Mouse (Mus musculus): ENCODE measurements around the gene Npcd.
A peak's percentile ranks its signal among the peaks of the same experiment; 100 is the strongest.

Gene Npcd

GRCm38 (mm10) chr15:79834130-79834880 is at the start of gene Npcd, which contains the start of gene Cbx6:
Npcd (minus strand) TSS chr15:79834237.
Cbx6 (minus strand) TSS chr15:79834688.
- peak; percentile 99 for DNase-seq (ENCODE audit: low spot score)

- peak; percentile 96 for DNase-seq (ENCODE audit: low spot score)
These were observed 49.4 kb upstream of the Npcd start for GRCm38 (mm10) chr15:79883352-79883822.

DNA sequence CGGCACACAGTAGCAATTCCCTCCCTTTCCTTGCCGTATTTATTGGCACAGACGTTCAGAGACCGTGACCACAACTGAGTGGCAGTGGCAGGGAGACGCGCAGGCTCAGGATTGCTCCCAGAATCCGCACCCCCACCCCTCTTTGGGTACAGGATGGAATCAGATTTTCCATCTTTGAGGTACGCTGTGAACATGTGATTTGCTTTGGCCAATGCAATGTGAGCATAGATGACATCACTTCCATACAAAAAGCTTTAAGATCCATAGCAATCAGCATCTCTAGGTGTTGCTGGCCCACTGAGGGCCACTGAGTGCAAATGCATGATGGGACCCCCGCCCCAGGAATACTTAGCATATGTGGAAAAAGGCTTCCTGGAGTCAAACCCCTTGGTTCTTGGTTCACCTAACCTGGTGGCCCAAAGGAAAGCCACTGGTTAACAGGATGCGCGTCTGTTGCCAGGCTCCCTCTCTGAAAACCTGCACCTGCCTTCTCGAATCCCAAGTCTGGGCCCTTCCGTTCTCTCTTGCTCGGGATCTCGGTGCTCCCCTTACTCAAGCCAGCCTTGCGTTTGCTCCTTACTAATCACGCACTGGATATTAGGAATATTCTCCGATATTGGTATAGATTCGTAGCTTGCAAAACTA is 48.7 kb upstream of the Npcd start:
- DNase-seq (ENCODE audit: low spot score), result peak; percentile 71

DNA sequence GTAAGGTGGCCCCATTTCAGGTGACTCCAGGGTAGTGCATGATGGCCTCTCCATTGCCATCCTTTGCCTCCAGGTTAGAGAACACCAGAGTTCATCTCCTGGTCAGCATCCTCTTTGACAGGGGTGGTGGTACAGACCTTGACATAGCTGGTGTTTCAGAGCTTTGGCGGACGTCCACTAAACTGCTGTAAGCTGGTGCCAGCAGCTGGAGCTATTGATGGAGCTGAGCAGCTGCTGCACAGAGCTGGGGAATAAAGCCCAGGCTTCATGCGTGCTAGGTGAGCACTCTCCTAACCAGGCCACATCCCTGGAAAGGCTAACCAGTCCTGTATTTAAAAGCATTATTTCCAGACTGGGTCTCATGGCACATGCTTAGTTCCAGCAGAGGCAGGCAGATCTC is 46.4 kb upstream of the Npcd start:
- no peak for DNase-seq (ENCODE audit: low spot score)

- peak; percentile 72 for DNase-seq (ENCODE audit: low spot score)
These were observed 45.3 kb upstream of the Npcd start for GRCm38 (mm10) chr15:79879319-79879718.

GRCm38 (mm10) chr15:79878725-79879136 is 44.7 kb upstream of the Npcd start:
- no peak for DNase-seq (ENCODE audit: low spot score)

DNA sequence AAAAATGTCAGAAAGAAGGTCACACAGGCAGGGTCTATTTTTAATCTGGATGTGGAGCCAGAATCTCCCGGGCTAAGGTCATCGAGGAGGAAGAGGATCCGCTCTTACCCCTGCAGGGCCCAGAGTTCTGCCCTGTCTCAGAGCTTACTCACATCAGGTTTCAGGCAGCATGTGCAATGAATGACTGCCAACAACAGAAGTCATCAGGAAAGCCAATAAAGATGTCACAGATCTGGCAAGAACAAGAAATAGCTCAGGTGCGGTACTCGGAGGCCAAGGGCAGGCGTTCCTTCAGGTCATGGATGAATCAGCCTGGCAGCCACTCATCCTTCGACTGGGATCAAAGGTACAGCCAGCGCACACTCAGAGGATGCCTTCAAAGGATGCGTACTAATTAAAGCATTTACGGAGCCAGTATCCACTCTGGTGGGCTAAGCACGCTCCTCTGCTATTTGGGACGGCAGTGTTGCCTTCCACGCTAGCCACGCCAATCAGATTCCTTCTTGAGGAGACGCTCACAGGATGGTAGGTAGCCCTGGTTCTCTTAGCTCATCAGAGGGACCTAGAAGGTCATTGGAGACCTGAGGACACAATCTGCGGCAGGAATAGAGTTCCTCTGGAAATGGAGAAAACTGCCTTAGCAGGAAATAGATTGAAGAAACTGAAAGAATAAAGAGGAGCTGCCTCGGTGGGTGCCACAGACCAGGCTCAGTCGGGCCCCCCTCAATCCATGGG is 41.4 kb upstream of the Npcd start:
- no peak for DNase-seq (ENCODE audit: low spot score)

DNA sequence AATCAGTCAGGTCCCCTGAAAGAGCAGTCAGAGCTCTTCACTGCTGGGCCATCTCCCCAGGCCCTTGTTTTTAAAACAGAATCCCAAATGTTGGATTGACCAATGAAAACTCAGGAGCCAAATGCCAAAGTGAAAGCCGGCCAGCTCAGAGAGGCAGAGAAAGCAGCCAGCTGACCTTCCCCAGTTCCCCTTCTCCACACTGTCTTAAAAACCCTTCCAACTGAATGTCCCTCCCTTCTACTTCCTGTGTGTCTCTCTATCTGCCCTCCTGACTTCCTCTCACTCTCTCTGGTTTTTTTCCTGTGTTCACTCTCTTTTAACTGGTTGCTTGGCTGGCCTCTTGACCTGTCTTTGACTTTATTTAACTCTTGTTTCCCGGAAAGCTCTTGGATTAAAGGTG is 40.0 kb upstream of the Npcd start:
- no peak for DNase-seq (ENCODE audit: low spot score)

DNA sequence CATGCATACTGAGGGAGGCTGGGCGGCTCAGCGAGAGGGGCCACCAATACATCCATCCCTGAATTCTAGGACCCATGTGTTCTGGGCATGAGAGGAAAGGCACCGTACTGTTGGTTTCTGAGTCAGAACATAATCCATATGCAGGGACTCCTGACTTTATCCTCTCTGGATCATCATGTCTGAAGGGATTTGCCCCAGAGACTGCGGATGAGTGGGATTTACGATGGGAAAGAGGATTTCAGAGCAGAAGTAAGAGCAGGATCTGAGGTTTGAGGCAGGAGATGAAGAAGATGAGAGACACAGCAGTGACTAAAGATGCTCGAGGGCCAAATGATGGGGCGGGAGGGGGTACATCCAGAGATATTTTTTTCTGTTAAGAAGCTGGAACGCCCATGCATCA is 39.5 kb upstream of the Npcd start:
- no peak for DNase-seq (ENCODE audit: low spot score)

DNA sequence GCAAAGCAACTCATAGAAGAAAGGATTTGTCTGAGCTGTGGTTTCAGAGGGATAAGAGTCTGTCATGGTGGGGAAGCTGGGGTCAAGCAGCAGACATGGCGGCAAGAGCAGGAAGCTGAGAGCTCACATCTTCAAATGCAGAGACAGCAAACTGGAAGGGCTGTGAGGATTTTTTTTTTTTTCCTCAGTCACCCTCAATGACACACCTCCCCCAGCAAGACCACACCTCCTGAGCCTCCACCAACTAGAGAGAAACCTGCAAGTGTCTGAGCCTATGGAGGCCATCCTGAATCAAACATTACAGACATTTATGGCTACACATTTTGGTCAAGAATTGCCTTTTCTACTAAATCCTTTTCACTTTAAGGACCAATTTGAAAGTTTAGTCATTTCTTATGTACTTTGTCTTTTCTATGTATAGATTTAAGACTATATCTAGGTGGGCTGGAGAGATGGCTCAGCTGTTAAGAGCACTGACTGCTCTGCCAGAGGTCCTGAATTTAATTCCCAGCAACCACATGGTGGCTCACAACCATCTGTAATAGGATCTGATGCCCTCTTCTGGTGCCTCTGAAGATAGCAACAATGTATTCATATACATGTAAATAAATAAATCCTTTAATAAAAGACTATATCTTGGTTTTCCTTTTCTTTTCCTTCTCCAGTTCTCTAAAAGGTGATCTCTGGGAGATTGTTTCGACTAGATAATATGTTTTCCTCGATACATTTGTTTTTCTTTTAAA is 33.4 kb upstream of the Npcd start:
- no peak for DNase-seq (ENCODE audit: low spot score)

DNA sequence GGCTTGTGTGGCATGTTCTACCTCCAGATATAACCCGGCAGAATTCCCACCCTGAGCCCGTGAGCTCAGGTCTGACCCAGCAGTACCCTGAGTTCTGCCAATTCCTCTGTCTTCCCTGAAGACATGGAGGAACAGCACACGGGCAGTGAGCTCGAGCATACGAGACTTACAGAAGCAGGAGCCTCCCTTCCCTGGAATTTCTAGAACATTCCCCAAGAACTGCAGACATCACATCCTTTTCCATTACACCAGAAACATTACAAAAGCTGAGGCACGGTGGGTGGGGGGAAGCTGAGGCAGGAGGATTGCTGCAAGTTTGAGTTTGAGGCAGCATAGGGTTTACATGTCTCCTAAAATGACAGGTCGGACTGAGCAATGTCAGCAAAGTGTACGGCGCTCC is 25.8 kb upstream of the Npcd start:
- DNase-seq (ENCODE audit: low spot score), result no peak

DNA sequence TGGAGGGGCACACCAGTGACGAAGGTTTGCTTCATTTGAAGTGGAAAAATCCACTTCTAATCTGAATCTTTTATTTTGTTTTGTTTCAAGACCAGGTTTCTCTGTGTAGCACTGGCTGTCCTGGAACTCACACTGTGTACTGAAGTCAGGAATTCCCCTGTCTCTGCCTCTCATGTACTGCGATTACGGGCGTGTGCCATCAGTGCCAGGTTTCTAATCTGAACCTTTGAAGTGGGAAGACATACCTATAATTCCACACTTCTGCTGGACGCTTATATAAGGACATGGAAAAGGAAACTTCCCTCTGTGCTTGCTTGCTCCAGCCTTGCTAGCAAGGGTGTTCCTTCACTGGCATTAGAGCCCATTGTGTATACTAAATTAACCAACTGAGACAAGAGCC is 24.9 kb upstream of the Npcd start:
- DNase-seq (ENCODE audit: low spot score), result no peak

- no peak for DNase-seq (ENCODE audit: low spot score)
These were observed 16.1 kb upstream of the Npcd start for GRCm38 (mm10) chr15:79850143-79850542.

- no peak for DNase-seq (ENCODE audit: low spot score)
These were observed 13.1 kb upstream of the Npcd start for GRCm38 (mm10) chr15:79847100-79847499.

DNA sequence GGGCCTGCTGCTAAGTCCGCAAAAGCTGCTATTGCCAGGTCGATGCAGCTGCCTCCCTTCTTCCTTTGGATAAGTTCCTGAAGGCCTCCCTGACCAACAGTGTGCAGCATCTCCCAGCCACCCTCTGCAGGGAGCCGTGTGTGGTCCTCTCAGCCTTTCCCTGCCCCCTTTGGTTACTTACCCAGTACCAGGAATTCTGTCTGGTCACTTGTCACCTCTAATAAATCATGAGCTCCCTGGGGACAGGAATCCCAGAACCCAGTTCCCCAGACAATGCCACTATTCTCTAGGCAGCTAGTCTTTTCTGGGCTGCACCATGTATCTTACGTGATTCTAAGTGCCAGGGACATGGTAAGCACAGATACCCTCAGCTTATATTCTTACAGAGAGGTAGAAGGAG is 11.9 kb upstream of the Npcd start:
- DNase-seq (ENCODE audit: low spot score), result no peak

DNA sequence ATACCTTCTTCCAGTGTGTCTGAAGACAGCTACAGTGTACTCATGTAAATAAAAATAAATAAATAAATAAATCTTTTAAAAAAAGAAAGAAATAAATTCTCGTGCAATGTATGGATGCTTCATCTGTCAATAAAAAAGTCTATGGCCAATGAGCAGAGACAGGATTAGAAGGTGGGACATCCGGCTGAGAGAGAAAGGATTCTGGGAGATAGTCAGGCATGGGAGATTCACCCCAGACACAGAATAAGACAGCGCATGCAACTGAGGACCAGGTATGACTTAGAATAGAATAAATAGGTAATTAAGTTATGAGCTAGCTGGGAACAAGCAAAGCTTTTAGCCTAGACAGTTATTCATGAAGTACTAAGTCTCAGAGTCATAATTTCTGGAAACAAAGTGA is 8.9 kb upstream of the Npcd start:
- DNase-seq (ENCODE audit: low spot score), result no peak

DNA sequence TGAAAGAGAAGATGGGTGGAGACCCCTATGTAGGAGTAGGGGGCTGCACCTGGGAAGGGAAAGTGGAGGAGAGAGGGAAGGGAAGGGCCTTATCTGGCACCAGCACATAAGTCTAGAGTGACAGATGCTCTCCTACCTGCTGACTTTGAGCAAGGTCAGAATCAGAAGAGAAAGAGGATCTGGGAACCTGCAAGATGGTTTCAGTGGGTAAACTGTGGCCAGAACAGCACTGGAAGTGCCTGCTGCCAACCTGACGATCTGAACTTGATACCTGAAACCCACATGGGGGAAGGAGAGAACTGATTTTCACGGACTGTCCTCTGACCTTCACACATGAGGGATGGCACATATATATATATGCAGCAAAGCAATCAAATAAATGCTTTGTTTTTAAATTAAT is 6.2 kb upstream of the Npcd start:
- no peak for DNase-seq (ENCODE audit: low spot score)

GRCm38 (mm10) chr15:79834881-79835260 is 834 bp upstream of the Npcd start:
- no peak for DNase-seq (ENCODE audit: low spot score)

GRCm38 (mm10) chr15:79833251-79834050 is 586 bp downstream of the Npcd start:
- peak; percentile 48 for DNase-seq (ENCODE audit: low spot score)

DNA sequence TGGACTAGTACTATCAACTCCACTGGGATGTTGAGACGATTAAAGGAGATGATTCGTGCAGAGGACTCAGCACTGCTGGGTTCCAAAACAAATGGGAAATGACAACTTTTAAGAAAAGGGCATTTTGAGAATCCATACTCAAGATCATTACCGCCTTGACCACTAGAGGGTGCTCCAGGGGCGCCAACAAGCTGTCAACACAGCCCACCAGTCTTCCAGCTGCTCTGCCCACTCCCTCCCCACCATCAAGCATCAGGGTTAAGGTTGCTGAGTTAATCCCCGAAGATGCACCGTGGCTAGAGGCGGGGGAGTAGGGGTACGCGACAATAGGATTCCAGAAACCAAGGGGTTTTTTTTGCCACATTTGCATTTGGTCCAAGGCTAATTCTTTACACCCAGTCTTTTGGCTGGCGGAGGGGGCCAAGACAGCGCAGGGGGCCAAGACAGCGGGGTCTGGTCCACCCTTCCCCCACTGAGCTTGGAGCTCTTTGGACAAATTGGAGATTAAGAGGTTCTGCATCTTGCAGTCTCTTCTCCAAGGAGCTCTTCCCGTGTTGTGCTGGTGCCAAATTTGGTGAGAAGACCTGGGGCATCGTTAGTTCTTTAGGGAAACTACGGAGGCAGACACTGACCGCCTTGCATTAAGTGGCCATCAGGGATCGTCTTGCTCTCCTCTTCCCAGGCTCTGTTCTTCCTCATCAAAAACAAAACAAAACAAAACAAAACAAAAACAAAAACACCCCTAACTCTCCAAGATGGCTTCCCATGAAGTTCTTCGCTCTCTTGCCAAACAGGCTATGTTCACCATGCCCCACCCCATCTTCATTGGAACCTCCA is 1.8 kb downstream of the Npcd start:
- DNase-seq (ENCODE audit: low spot score), result peak; percentile 84
